Mouse (Mus musculus) embryonic facial prominence, embryonic 14.5 days (tissue): ENCODE results near the gene Zbtb6. TPM values are rescaled to one million over a fixed set of nuclear protein-coding genes. Genes with fewer than 3 reads are reported as not detected.

ENCODE experiments used
- ATAC-seq: fragments of 200-750 bp; cut with Nextera tagmentation; 2 replicates; pipeline ENCODE4 v1.8.0; 2017; ENCODE audit warnings: low read depth, moderate number of reproducible peaks, moderate TSS enrichment
- DNase-seq: peaks from one replicate; pipeline ENCODE4 v3.0.0-alpha.2; 2015; ENCODE audit warnings: low spot score
- H3K27ac ChIP-seq: fragments of 300-500 bp; sonication (generic); replicated peaks from 2 replicates; pipeline ENCODE4 v1.5.1; 2014; ENCODE audit warnings: low read depth, mild to moderate bottlenecking, low read length, moderate library complexity
- H3K27me3 ChIP-seq: fragments of 300-500 bp; sonication (generic); replicated peaks from 2 replicates; pipeline ENCODE4 v1.6.1; 2014; ENCODE audit warnings: low read length; ENCODE audit not compliant: control insufficient read depth, insufficient read depth
- H3K36me3 ChIP-seq: fragments of 300-500 bp; sonication (generic); 2 replicates; pipeline ENCODE4 v1.6.1; 2014; ENCODE audit warnings: low read length, mixed read lengths; ENCODE audit not compliant: control insufficient read depth, insufficient read depth
- H3K4me1 ChIP-seq: fragments of 300-500 bp; sonication (generic); 2 replicates; pipeline ENCODE4 v1.6.1; 2014; ENCODE audit warnings: antibody characterized with exemption, low read length; ENCODE audit not compliant: control insufficient read depth, insufficient read depth
- H3K4me2 ChIP-seq: fragments of 300-500 bp; sonication (generic); 2 replicates; pipeline ENCODE4 v1.6.1; 2014; ENCODE audit warnings: low read depth, mild to moderate bottlenecking, low read length, moderate library complexity, mixed read lengths
- H3K4me3 ChIP-seq: fragments of 300-500 bp; sonication (generic); 2 replicates; pipeline ENCODE4 v1.5.1; 2014; ENCODE audit warnings: low read depth, mild to moderate bottlenecking, low read length
- H3K9ac ChIP-seq: fragments of 300-500 bp; sonication (generic); 2 replicates; pipeline ENCODE4 v1.6.1; 2014; ENCODE audit warnings: low read depth, mild to moderate bottlenecking, low read length, moderate library complexity, mixed read lengths
- H3K9me3 ChIP-seq: fragments of 300-500 bp; sonication (generic); 2 replicates; pipeline ENCODE4 v1.6.1; 2016; ENCODE audit warnings: low read length; ENCODE audit not compliant: control insufficient read depth
- WGBS: fragments of 180-500 bp; shearing (Covaris S2); extraction: QIAGEN DNeasy Blood & Tissue Kit; methylation state at CpG from one replicate; pipeline ENCODE4 v1.1.7; 2014; 5-methylcytosine and 5-hydroxymethylcytosine counted together
- polyA plus RNA-seq: library from polyadenylated mRNA; unstranded; fragments of >200 nt; fragmentation: Nextera tagmentation; extraction: Ambion mirVana; gene quantifications from 2 replicates; pipeline ENCODE4 v1.2.1, GENCODE M21; 2014

Gene Zbtb6
- polyA plus RNA-seq, 1 experiment from 2014 or later, result 4.8 TPM

DNA sequence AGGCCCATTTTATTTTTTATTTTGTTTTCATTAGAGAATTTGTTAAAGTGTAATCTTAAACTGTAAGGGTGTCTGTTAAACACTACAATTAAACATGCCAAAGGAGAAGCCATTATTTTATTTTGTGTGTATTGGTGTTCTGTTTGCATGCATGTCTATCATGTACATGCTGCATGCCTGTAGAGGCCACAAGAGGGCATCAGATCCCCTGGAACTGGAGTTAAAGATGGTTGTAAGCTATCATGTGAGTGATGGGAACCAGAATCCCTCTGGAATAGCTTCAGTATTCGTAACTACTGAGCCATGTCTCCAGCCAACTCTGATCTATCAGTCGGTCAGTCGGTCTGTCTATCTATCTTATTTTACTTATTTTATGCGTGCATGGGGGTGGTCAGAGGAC is 17.7 kb upstream of the Zbtb6 start:
- Histone ChIP-seq H3K9ac (no peak overlapping the region), H3K9me3 (no peaks in the 10 kb centered on the region), H3K27me3 (no peaks in the 10 kb centered on the region), H3K4me1 (no peaks in the 10 kb centered on the region), H3K4me3 (no peak overlapping the region), H3K27ac (no peak overlapping the region), H3K4me2 (no peak overlapping the region), H3K36me3 (no peaks in the 10 kb centered on the region; the same call in 1 of the 2 replicates)
- 96% methylated on average over 4 of the region's 4 CpGs for WGBS
- no peak for DNase-seq
- ATAC-seq, result no peak

DNA sequence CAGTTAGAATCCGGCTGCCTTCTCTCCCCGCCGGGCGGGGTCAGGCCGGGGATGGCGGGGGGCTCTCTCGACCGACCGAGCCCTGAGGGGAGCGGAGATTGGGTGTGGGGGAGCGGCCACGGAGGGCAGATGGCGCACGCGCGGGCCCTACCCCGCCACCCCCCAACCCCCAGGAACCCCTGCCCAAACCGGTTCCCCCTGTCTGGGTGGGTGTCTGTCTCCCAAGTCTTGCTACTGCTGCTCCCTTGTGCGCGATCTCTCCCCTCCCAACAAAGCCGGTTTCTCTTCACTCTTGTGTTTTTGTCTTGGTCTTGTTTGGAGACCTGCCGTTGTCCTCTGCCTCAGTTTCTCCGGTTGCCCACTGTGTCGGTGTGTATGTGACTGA is 9.4 kb upstream of the Zbtb6 start:
- DNase-seq, result peak; percentile 73
- Histone ChIP-seq H3K4me3 (peak overlapping the region; percentile 77), H3K27ac (peak overlapping the region; percentile 84), H3K4me2 (peak overlapping the region; percentile 83), H3K27me3 (no peaks in the 10 kb centered on the region), H3K9ac (peak overlapping the region; percentile 89), H3K9me3 (no peaks in the 10 kb centered on the region), H3K4me1 (peaks cover 6% of the 10 kb centered on the region), H3K36me3 (no peaks in the 10 kb centered on the region)
- WGBS, result 1% methylated on average over 6 of the region's 24 CpGs
- ATAC-seq, result peak; percentile 91

DNA sequence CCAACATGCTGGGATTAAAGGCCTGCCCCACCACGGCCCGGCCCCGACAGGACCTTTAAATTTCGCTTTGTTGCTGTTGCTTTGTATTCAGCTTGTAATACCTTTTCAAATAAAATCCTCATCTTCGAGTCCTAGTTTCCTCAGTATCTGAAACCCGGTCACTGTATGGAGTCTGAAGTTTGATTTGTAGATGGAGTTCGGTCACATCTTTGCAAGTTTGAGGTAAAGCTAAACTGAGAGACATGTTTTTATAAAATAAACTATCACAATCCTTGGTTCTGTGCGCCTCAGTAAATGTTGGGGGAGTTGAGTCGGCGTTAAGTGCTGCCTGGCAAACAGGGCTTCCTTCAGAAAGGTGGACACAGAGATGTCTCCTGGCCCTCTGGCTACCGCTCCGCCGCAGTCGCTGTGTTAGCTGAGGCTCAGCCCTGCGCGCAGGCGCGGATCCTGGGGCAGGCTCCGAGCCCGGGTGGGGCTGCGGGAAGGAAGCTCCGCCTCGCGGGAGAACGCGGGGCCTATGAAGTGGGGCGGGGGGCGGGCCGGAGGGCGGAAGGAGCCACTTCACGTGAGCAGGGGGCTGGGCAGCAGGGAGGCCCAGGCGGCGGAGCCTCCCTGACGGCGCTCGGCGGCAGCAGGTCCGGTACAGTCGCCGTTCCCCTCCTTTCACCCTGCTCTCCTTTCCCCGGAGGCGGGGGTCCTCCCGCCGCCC is 8.8 kb upstream of the Zbtb6 start:
- H3K27ac ChIP-seq, result peak overlapping the region; percentile 84
- 0 out of 2 replicates have a peak, but pooled peaks cover 4% of the 10 kb centered on the region for H3K36me3 ChIP-seq
- 13% methylated on average over 26 of the region's 44 CpGs for WGBS
- H3K4me1 ChIP-seq, result peaks cover 6% of the 10 kb centered on the region
- H3K4me2 ChIP-seq, result peak overlapping the region; percentile 83
- peak overlapping the region; percentile 77 for H3K4me3 ChIP-seq
- no peaks in the 10 kb centered on the region for H3K9me3 ChIP-seq
- no peaks in the 10 kb centered on the region for H3K27me3 ChIP-seq
- ATAC-seq (peak; percentile 99), DNase-seq (peak; percentile 97)
- peak overlapping the region; percentile 89 for H3K9ac ChIP-seq

DNA sequence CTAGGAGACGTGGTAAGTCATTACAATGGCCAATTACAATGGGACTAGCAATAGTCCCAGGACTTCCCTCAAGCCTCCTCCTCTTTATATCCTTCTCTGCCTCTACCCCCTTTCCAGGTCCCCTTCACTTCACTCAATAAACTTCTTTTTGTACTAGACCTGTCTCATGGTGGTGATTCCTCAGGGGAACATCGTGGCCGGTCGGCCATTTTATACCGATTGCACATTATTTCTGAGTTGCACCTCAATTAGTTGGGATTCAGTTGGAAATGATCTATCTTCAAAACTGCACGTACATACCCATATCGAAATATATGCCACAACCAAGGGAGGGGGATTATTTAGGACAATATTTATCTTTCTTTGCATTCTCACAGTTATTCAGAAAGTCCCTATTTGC is 11.4 kb downstream of the Zbtb6 start:
- no peak for DNase-seq
- 28% methylated on average over 7 of the region's 7 CpGs for WGBS
- Histone ChIP-seq H3K4me1 (peaks cover 9% of the 10 kb centered on the region), H3K4me2 (peak overlapping the region; percentile 88), H3K36me3 (peaks cover 44% of the 10 kb centered on the region), H3K4me3 (peak overlapping the region; percentile 88), H3K27ac (peak overlapping the region; percentile 96), H3K27me3 (no peaks in the 10 kb centered on the region), H3K9me3 (no peaks in the 10 kb centered on the region), H3K9ac (peak overlapping the region; percentile 86)
- peak; percentile 12; the same call in 1 of the 2 replicates for ATAC-seq

DNA sequence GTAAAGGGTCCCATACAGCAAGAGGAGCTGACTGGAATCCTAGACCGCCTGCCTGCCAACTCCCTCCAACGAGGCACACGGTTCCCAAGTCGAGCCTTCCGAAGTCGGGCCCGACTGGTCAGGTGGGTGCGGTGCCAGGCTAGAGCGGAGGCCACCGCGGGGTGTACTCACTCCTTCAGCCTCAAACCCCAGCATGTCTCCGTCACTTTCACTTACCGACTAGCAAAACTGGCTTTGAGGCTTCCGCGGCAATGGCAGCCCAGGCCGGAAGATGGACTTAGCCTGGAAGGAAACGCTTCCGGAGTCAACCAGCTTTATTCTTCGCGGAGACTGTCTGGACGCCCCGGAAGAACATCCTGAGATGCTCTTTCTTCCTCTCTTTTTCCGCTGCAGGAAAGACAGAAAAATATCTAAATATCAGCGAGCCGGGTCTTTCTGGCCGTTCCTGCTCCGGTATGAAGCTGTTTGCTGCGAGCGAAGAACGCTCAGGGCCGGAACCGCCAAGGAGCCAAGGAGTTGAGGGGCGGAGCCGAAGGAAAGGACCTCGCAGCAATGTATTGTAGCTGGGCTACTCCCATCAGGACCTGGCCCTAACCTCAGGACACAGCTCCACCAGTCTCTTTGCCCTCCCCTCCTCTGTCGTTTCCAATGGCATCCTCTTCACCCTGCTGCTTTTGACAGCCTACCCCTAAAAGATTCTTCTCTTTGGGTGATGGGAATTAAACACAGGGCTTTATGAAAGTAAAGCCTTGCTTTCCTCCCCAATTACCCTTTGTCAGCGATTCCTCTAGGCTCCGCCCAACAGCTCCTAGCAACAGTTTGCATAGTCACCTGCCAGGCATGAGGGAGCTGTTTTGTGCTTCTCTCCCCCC is 12.1 kb downstream of the Zbtb6 start:
- Histone ChIP-seq H3K4me2 (peak overlapping the region; percentile 88), H3K9me3 (no peaks in the 10 kb centered on the region), H3K4me3 (peak overlapping the region; percentile 88), H3K4me1 (peaks cover 9% of the 10 kb centered on the region), H3K27me3 (no peaks in the 10 kb centered on the region), H3K9ac (peak overlapping the region; percentile 86), H3K27ac (peak overlapping the region; percentile 96), H3K36me3 (peaks cover 36% of the 10 kb centered on the region)
- 0% methylated on average over 38 of the region's 38 CpGs for WGBS
- DNase-seq, result peak; percentile 97
- ATAC-seq, result peak; percentile 95

DNA sequence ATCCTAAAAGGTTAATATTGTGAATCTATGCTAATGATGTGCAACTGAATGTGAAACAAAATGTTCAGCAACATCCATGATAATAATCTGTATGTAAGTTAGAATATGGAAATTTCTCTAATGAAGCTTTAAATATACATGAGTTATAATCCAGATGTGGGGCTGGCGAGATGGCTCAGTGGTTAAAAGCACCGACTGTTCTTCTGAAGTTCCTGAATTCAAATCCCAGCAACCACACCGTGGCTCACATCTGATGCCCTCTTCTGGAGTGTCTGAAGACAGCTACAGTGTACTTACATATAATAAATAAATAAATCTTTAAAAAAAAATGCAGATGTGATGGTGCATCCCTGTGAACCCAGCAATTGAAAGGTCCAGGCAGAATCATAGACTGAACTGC is 19.3 kb downstream of the Zbtb6 start:
- no peaks in the 10 kb centered on the region for H3K27me3 ChIP-seq
- no peak for DNase-seq
- no peak overlapping the region for H3K9ac ChIP-seq
- peaks cover 15% of the 10 kb centered on the region for H3K36me3 ChIP-seq
- no peaks in the 10 kb centered on the region for H3K9me3 ChIP-seq
- no peak for ATAC-seq
- 0 out of 2 replicates have a peak, but pooled peaks cover 10% of the 10 kb centered on the region for H3K4me1 ChIP-seq
- H3K4me3 ChIP-seq, result no peak overlapping the region
- WGBS, result 58% methylated on average over 3 of the region's 3 CpGs
- H3K4me2 ChIP-seq, result no peak overlapping the region
- H3K27ac ChIP-seq, result no peak overlapping the region

DNA sequence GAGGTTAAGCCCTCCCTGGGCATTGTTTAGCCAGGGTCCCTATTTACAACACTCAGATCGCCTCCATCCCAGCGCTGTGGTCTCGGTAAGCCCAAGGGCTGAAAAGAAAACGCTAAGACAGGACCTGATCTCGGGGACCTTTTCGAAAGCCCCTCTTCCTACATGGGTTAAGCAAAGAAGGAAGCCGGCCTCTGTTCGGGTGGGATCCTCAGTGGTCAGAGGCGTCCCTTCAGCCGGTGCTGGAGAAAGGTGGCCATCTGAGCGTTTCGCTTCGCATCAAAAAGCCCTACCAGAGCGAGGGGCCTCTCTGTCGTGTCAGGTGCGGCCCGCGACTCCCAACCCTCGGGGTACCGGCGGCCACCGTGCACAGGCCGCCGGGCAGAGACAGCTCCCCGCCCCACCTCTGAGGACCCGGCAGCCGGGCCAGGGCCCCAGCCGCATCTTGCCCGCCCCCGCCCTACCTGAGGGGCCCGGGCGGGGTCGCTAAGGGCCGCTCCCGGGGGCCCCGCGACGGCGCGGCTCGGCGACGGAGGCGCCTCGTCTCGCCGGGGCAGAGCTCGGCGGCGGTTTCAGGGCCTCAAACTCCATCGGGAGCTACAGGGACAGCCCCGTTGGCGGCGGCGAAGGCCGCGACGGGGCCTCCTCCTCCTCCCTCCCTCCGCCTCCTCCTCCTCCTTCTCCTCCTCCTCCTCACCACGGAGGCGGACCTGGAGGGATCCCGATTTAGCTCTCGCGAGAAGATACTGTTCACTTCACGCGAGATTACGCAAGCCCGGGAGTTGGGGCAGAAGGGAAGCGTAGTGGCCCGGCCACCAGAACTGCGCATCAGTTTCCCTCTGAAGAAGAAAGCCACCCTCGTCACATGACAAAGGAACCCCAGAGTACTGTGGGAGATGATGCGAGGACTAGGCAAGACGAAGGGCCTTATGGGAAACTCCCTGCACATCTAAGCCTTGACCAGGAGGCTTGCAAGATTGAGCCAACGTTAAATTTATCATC is 20.4 kb downstream of the Zbtb6 start, which contains the start of gene Rc3h2:
TSS of gene Rc3h2 (minus strand) at position 598 of the 999 bp plus-strand sequence.
- DNase-seq (peak; percentile 98), ATAC-seq (peak; percentile 99)
- Histone ChIP-seq H3K4me3 (peak within 1 kb of the TSS; percentile 92), H3K9ac (peak within 1 kb of the TSS; percentile 97), H3K27me3 (no peaks in the 10 kb centered on the region), H3K4me2 (peak within 1 kb of the TSS; percentile 77), H3K4me1 (0 out of 2 replicates have a peak, but pooled peaks cover 10% of the 10 kb centered on the region), H3K9me3 (no peaks in the 10 kb centered on the region), H3K27ac (peak within 1 kb of the TSS; percentile 95), H3K36me3 (peaks cover 8% of the 10 kb centered on the region)
- under 1% methylated on average over 44 of the region's 75 CpGs for WGBS

DNA sequence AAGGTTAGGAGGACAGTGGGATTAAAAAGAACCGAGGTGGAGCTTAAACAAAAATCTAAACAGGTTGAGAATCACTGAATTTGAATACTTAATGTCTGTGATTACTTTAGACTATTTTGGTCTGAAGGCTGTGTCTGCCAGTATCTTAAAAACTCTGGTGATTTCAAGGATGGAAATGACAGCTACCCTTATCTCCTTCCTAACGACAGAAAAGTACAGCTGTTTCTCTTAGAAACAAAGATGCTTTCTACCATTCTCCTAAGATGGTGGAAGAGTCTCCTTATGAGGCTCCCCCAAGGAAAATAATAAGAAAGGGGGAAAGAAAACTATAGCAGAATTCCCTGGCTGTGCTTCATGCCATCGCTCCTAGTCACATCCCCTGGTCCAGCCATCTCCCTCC is 21.1 kb downstream of the Zbtb6 start:
- no peak for ATAC-seq
- no peaks in the 10 kb centered on the region for H3K27me3 ChIP-seq
- H3K4me1 ChIP-seq, result 0 out of 2 replicates have a peak, but pooled peaks cover 10% of the 10 kb centered on the region
- peak overlapping the region; percentile 97 for H3K9ac ChIP-seq
- WGBS, result 4% methylated on average over 3 of the region's 3 CpGs
- DNase-seq, result no peak
- H3K36me3 ChIP-seq, result peaks cover 4% of the 10 kb centered on the region; the same call in 1 of the 2 replicates
- H3K27ac ChIP-seq, result peak overlapping the region; percentile 95
- H3K4me2 ChIP-seq, result peak overlapping the region; percentile 77
- H3K4me3 ChIP-seq, result peak overlapping the region; percentile 92
- H3K9me3 ChIP-seq, result no peaks in the 10 kb centered on the region
